Comparison of ENCODE assay signal across 23 mouse cellular contexts in the genomic region with DNA sequence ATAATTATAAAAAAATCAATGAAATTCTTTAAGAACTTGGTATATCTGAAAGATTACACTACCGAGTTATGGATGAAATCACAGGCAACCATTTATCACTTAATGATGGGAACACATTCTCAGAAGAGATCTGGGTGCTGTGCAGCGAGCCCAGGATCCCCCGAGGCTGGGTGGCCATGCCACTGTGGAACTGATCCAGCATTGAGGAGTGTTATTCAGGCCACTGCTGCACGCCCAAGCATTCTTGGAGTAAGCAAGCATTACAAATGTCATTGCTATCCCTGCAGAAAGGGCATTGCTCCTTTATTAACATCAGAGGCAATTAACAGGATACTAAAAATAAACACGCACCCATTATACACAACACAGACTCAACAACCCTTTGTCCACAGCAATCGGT. TPM values are rescaled to one million over a fixed set of nuclear protein-coding genes. Genes with fewer than 3 reads are reported as not detected.
DNase-seq lines count a peak whose midpoint lies in the region; TF ChIP-seq lines count a peak whose summit lies in the region.
"Had no signal": no experiment of that assay in that cellular context is flagged by ENCODE, and none has a peak within 500 bp of the region (broad histone marks: within the 10 kb centered on the region; RNA-seq: fewer than 3 reads in every experiment).

No protein-coding gene starts in this region.

- 69% methylated on average over 6 of the region's 6 CpGs for WGBS in kidney, adult 2 months

- H3K36me3 ChIP-seq in kidney, adult 2 months (ENCODE audit: control insufficient read depth, insufficient read depth, low read length): no peaks in the 10 kb centered on the region; the same call in 1 of the 2 replicates
- H3K36me3 ChIP-seq: G1E had no signal

- DNase-seq in adrenal gland, postnatal 14 days: peak; percentile 17
- no peak for DNase-seq in adrenal gland, adult (ENCODE audit: inconsistent age in 2 of 2, low spot score in 1 of 2)
- peak; percentile 31 for DNase-seq in kidney, adult 2 months
- no peak for DNase-seq in kidney, postnatal 14 days
- no peak for DNase-seq in right cerebral cortex, adult 18-20 months
- no peak for DNase-seq in frontal cortex, adult 2 months (ENCODE audit: extremely low spot score in 1 of 2, low spot score in 1 of 2)
- DNase-seq: adrenal gland, postnatal 25 days; B cell, adult 2 months; cerebellum, adult 18-20 months; cerebellum, adult 9-10 months; cerebellum, postnatal 14 days; gastrocnemius, adult 2 months; gastrocnemius, postnatal 14 days; heart, adult 18-20 months; heart, postnatal 14 days; heart, postnatal 4 days had no signal

- H3K27me3 ChIP-seq in kidney, adult 2 months (replicated peaks; ENCODE audit: control insufficient read depth, insufficient read depth, low read length): no peaks in the 10 kb centered on the region
- H3K27me3 ChIP-seq: CH12.LX; forebrain, embryonic 13.5 days; heart, embryonic 13.5 days had no signal

- no peaks in the 10 kb centered on the region for H3K4me1 ChIP-seq in kidney, adult 2 months (ENCODE audit: control insufficient read depth, insufficient read depth, low read length)
- H3K4me1 ChIP-seq in brown adipose tissue, adult 24 weeks (ENCODE audit: control insufficient read depth, insufficient read depth, insufficient read length, low read length): no peaks in the 10 kb centered on the region; the same call in 1 of the 2 replicates
- H3K4me1 ChIP-seq: forebrain, embryonic 10.5 days; forebrain, embryonic 13.5 days; heart, embryonic 13.5 days had no signal

- H3K4me3 ChIP-seq in kidney, adult 2 months (ENCODE audit: insufficient read depth, low read depth, low read length): no peak overlapping the region
- no peak overlapping the region for H3K4me3 ChIP-seq in brown adipose tissue, adult 24 weeks (ENCODE audit: insufficient read depth, low read depth, low read length)
- H3K4me3 ChIP-seq: forebrain, embryonic 10.5 days; forebrain, embryonic 13.5 days; gastrocnemius, adult 2 months; heart, embryonic 13.5 days had no signal

- TF ChIP-seq CTCF in kidney, adult 2 months (conservative IDR thresholded peaks at IDR 0.05; ENCODE audit: insufficient read depth, insufficient read length, low read depth, low read length): no peak

- no peak overlapping the region for H3K27ac ChIP-seq in kidney, adult 2 months (ENCODE audit: insufficient read depth, low read depth, low read length)
- 0 out of 2 replicates have a peak overlapping the region, but pooled peaks have one; percentile 47 for H3K27ac ChIP-seq in brown adipose tissue, adult 24 weeks (replicated peaks; ENCODE audit: low read depth, low read length)
- H3K27ac ChIP-seq: forebrain, embryonic 10.5 days; forebrain, embryonic 13.5 days; gastrocnemius, adult 2 months; heart, embryonic 13.5 days; hindbrain, embryonic 14.5 days had no signal

- TF ChIP-seq POLR2A in kidney, adult 2 months (IDR thresholded peaks at IDR 0.05; ENCODE audit: low read depth, low read length): no peak

RNA-seq across cellular contexts. Expression of gene Sdhaf4, which starts 5.4 kb away (rescaled TPM):
- total RNA-seq in adrenal gland, postnatal 14 days (2021): 54.9 and 57.5 TPM in 2 replicates
- polyA plus RNA-seq in kidney, adult 2 months (2012; rRNA removed): 16.9 and 26.4 TPM in 2 replicates
- 112 and 134 TPM in 2 replicates for polyA plus RNA-seq in brown adipose tissue, adult 24 weeks (2012; ENCODE audit: insufficient read depth, insufficient read length, missing spikeins)
- polyA plus RNA-seq in frontal cortex, adult 2 months (2012; rRNA removed): 55.3 and 61.6 TPM in 2 replicates

Comparison
In these comparisons a context has a peak if more than half of its experiments do, and no peak if none do; other contexts are left out.
1. DNase-seq: peak in adrenal gland, postnatal 14 days (single experiment) and kidney, adult 2 months (single experiment); none in adrenal gland, adult (0 of 2), kidney, postnatal 14 days (single experiment), right cerebral cortex, adult 18-20 months (single experiment) and frontal cortex, adult 2 months (0 of 2).